Mouse (Mus musculus): ENCODE data around the gene Camk1g. TPM values are rescaled to one million over a fixed set of nuclear protein-coding genes. Genes with fewer than 3 reads are reported as not detected.
A peak's percentile ranks its signal among the peaks of the same experiment; 100 is the strongest.

Camk1g gene
- total and polyA plus RNA-seq, 2 experiments, result not detected

- H3K9ac ChIP-seq (ENCODE audit: low read depth, low read length), result no peak overlapping the region
- 56% methylated on average over 11 of the region's 11 CpGs for WGBS
Observed at GRCm38 (mm10) chr1:193381597-193382404, 11.7 kb upstream of the Camk1g start.

GRCm38 (mm10) chr1:193380877-193381276 is 10.8 kb upstream of the Camk1g start:
- Histone ChIP-seq H3K9ac (ENCODE audit: low read depth, low read length) (no peak overlapping the region), H3K36me3 (ENCODE audit: control insufficient read depth, insufficient read depth, low read length) (no peaks in the 10 kb centered on the region), H3K4me3 (ENCODE audit: insufficient read depth, low read depth, low read length) (no peak overlapping the region), H3K27ac (replicated peaks; ENCODE audit: insufficient read depth, low read depth, low read length) (no peak overlapping the region), H3K27me3 (ENCODE audit: control insufficient read depth, insufficient read depth, low read length) (no peaks in the 10 kb centered on the region), H3K79me2 (ENCODE audit: control insufficient read depth, insufficient read depth, low read length) (no peaks in the 10 kb centered on the region), H3K4me1 (ENCODE audit: control insufficient read depth, insufficient read depth, low read length) (no peaks in the 10 kb centered on the region)
- 92% methylated on average over 5 of the region's 5 CpGs for WGBS
- DNase-seq (ENCODE audit: extremely low read depth, low read depth, low spot score), result no peak
- TF ChIP-seq CTCF (IDR thresholded peaks at IDR 0.05; ENCODE audit: low read depth, low read length) (no peak), POLR2A (IDR thresholded peaks at IDR 0.05; ENCODE audit: extremely low read depth, insufficient read depth, low read length) (no peak)

More at GRCm38 (mm10) chr1:193381597-193382404, 11.7 kb upstream of the Camk1g start:
- no peaks in the 10 kb centered on the region for H3K79me2 ChIP-seq (ENCODE audit: control insufficient read depth, insufficient read depth, low read length)
- H3K4me3 ChIP-seq (ENCODE audit: insufficient read depth, low read depth, low read length), result no peak overlapping the region
- no peak overlapping the region for H3K27ac ChIP-seq (replicated peaks; ENCODE audit: insufficient read depth, low read depth, low read length)
- DNase-seq (ENCODE audit: extremely low read depth, low read depth, low spot score), result no peak
- no peaks in the 10 kb centered on the region for H3K4me1 ChIP-seq (ENCODE audit: control insufficient read depth, insufficient read depth, low read length)
- no peak for TF ChIP-seq POLR2A (IDR thresholded peaks at IDR 0.05; ENCODE audit: extremely low read depth, insufficient read depth, low read length)
- no peak for TF ChIP-seq CTCF (IDR thresholded peaks at IDR 0.05; ENCODE audit: low read depth, low read length)
- no peaks in the 10 kb centered on the region for H3K36me3 ChIP-seq (ENCODE audit: control insufficient read depth, insufficient read depth, low read length)
- no peaks in the 10 kb centered on the region for H3K27me3 ChIP-seq (ENCODE audit: control insufficient read depth, insufficient read depth, low read length)

- WGBS, result 84% methylated on average over 6 of the region's 6 CpGs
- no peaks in the 10 kb centered on the region for H3K79me2 ChIP-seq (ENCODE audit: control insufficient read depth, insufficient read depth, low read length)
- H3K27me3 ChIP-seq (ENCODE audit: control insufficient read depth, insufficient read depth, low read length), result no peaks in the 10 kb centered on the region
- no peak overlapping the region for H3K9ac ChIP-seq (ENCODE audit: low read depth, low read length)
- H3K27ac ChIP-seq (replicated peaks; ENCODE audit: insufficient read depth, low read depth, low read length), result no peak overlapping the region
- no peaks in the 10 kb centered on the region for H3K4me1 ChIP-seq (ENCODE audit: control insufficient read depth, insufficient read depth, low read length)
- TF ChIP-seq CTCF (IDR thresholded peaks at IDR 0.05; ENCODE audit: low read depth, low read length) (no peak), POLR2A (IDR thresholded peaks at IDR 0.05; ENCODE audit: extremely low read depth, insufficient read depth, low read length) (no peak)
- H3K36me3 ChIP-seq (ENCODE audit: control insufficient read depth, insufficient read depth, low read length), result no peaks in the 10 kb centered on the region
- no peak overlapping the region for H3K4me3 ChIP-seq (ENCODE audit: insufficient read depth, low read depth, low read length)
- DNase-seq (ENCODE audit: extremely low read depth, low read depth, low spot score), result no peak
Observed at GRCm38 (mm10) chr1:193379634-193380033, 9.5 kb upstream of the Camk1g start.

GRCm38 (mm10) chr1:193376478-193377134 is 6.5 kb upstream of the Camk1g start:
- Histone ChIP-seq H3K36me3 (ENCODE audit: control insufficient read depth, insufficient read depth, low read length) (no peaks in the 10 kb centered on the region), H3K27ac (replicated peaks; ENCODE audit: insufficient read depth, low read depth, low read length) (no peak overlapping the region), H3K4me1 (ENCODE audit: control insufficient read depth, insufficient read depth, low read length) (no peaks in the 10 kb centered on the region), H3K27me3 (ENCODE audit: control insufficient read depth, insufficient read depth, low read length) (no peaks in the 10 kb centered on the region), H3K9ac (ENCODE audit: low read depth, low read length) (no peak overlapping the region), H3K79me2 (ENCODE audit: control insufficient read depth, insufficient read depth, low read length) (no peaks in the 10 kb centered on the region), H3K4me3 (ENCODE audit: insufficient read depth, low read depth, low read length) (no peak overlapping the region)
- DNase-seq (ENCODE audit: extremely low read depth, low read depth, low spot score), result peak; percentile 24
- 40% methylated on average over 4 of the region's 4 CpGs for WGBS
- peak; percentile 88 for TF ChIP-seq CTCF (IDR thresholded peaks at IDR 0.05; ENCODE audit: low read depth, low read length)
- TF ChIP-seq POLR2A (IDR thresholded peaks at IDR 0.05; ENCODE audit: extremely low read depth, insufficient read depth, low read length), result no peak

GRCm38 (mm10) chr1:193373906-193374413 is 3.9 kb upstream of the Camk1g start:
- Histone ChIP-seq H3K79me2 (ENCODE audit: control insufficient read depth, insufficient read depth, low read length) (no peaks in the 10 kb centered on the region), H3K27me3 (ENCODE audit: control insufficient read depth, insufficient read depth, low read length) (no peaks in the 10 kb centered on the region), H3K4me3 (ENCODE audit: insufficient read depth, low read depth, low read length) (no peak overlapping the region), H3K36me3 (ENCODE audit: control insufficient read depth, insufficient read depth, low read length) (no peaks in the 10 kb centered on the region), H3K4me1 (ENCODE audit: control insufficient read depth, insufficient read depth, low read length) (no peaks in the 10 kb centered on the region), H3K27ac (replicated peaks; ENCODE audit: insufficient read depth, low read depth, low read length) (no peak overlapping the region), H3K9ac (ENCODE audit: low read depth, low read length) (no peak overlapping the region)
- WGBS, result 94% methylated on average over 6 of the region's 6 CpGs
- DNase-seq (ENCODE audit: extremely low read depth, low read depth, low spot score), result no peak
- TF ChIP-seq POLR2A (IDR thresholded peaks at IDR 0.05; ENCODE audit: extremely low read depth, insufficient read depth, low read length), result no peak
- no peak for TF ChIP-seq CTCF (IDR thresholded peaks at IDR 0.05; ENCODE audit: low read depth, low read length)
